Mouse (Mus musculus): ENCODE data around the gene Dapk3.

- TF ChIP-seq CTCF (IDR thresholded peaks at IDR 0.05; ENCODE audit: control insufficient read depth, insufficient read depth, insufficient read length): no peak
- TF ChIP-seq MAX (IDR thresholded peaks at IDR 0.05): no peak
- no peak for TF ChIP-seq MYOD1 (IDR thresholded peaks at IDR 0.05; ENCODE audit: control insufficient read depth, insufficient read length, low read depth)
- TF ChIP-seq USF1 (IDR thresholded peaks at IDR 0.05; ENCODE audit: low read depth): no peak
Observed at GRCm38 (mm10) chr10:81191342-81191982, 8.7 kb downstream of the Dapk3 start.
